Mouse (Mus musculus): Measurements from ENCODE around the gene Tns1.

DNA sequence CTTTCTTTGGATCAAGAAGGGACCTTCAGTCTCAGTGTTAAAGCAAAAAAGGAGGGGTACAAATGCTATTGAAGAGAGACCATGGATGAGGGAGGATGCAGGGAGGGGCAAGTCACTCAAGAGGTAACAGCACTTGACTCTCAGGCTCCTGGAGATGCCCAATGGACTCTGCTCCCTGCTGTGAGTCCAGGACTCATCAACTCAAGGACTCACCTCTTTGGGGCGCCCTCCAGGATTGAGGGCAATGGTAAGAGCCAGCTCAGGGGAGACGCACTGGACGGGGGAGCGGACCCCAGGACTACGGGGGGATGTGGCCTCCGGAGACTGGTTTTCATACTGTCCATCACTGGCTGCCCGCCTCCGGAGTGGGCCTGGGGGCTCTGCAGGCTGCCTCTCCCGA, 182.6 kb downstream of the Tns1 start:
- TF ChIP-seq CTCF (conservative IDR thresholded peaks at IDR 0.05; ENCODE audit: low read length) (no peak), NANOG (IDR thresholded peaks at IDR 0.05; ENCODE audit: borderline replicate concordance, low read length) (no peak), POU5F1 (IDR thresholded peaks at IDR 0.05; ENCODE audit: borderline replicate concordance, low read length) (no peak)

Measured in E14TG2a.4 (cell line).